In the genomic region with DNA sequence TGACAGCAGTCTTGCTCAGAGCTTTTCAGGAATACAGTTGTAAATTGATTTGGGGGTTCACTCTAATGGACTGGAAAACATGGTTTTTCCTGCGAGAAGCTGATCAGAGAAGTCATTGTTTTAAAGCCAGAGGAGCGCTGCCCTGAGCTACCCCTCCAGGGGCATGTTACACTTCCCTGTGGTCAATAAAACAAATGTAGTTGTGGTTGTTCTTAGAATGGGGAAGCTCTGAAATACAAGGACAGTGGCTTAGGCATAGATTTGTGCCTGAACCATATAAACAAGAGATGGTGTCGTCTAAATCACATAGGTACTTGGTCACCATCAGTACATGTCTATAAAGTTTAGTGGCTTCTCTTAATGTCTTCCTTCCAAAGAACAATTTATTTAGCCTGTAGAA, we compare ENCODE assay signal across 31 mouse cellular contexts.
"Had no signal": no experiment of that assay in that cellular context is flagged by ENCODE, and none has a peak within 500 bp of the region (broad histone marks: within the 10 kb centered on the region; RNA-seq: fewer than 3 reads in every experiment).

No protein-coding gene starts in this region.

- H3K27me3 ChIP-seq: liver, embryonic 12.5 days; liver, embryonic 15.5 days; midbrain, embryonic 15.5 days had no signal

- H3K27ac ChIP-seq: limb, embryonic 10.5 days; limb, embryonic 12.5 days; limb, embryonic 13.5 days; limb, embryonic 15.5 days; liver, embryonic 12.5 days; liver, embryonic 13.5 days; liver, embryonic 14.5 days; liver, embryonic 15.5 days; lung, embryonic 15.5 days; macrophage; midbrain, embryonic 12.5 days; midbrain, embryonic 13.5 days; midbrain, embryonic 15.5 days; neural tube, embryonic 12.5 days had no signal

- H3K4me1 ChIP-seq: liver, embryonic 12.5 days; liver, embryonic 13.5 days; liver, embryonic 15.5 days; lung, embryonic 15.5 days; megakaryocyte, embryonic 14.5 days had no signal

- H3K9me3 ChIP-seq: limb, embryonic 10.5 days; limb, embryonic 12.5 days; limb, embryonic 13.5 days; limb, embryonic 15.5 days; liver, embryonic 12.5 days; liver, embryonic 13.5 days; liver, embryonic 15.5 days; lung, embryonic 15.5 days; midbrain, embryonic 12.5 days; midbrain, embryonic 13.5 days; midbrain, embryonic 15.5 days; neural tube, embryonic 12.5 days had no signal

- DNase-seq: left cerebral cortex, postnatal 4 days; liver; liver, embryonic 13.5 days; liver, postnatal 0 days; lung, adult 18-20 months; lung, adult 2 months; lung, embryonic 14.5 days; lung, postnatal 10 days; lung, postnatal 14 days; lung, postnatal 36 days; lung, postnatal 4 days; midbrain, embryonic 14.5 days had no signal

- H3K9ac ChIP-seq: limb, embryonic 12.5 days; limb, embryonic 13.5 days; limb, embryonic 15.5 days; liver, embryonic 12.5 days; liver, embryonic 13.5 days; liver, embryonic 14.5 days; liver, embryonic 15.5 days; liver, postnatal 0 days; lung, embryonic 14.5 days; lung, embryonic 15.5 days; midbrain, embryonic 12.5 days; midbrain, embryonic 13.5 days; midbrain, embryonic 15.5 days; neural tube, embryonic 12.5 days had no signal

- H3K36me3 ChIP-seq: limb, embryonic 10.5 days; limb, embryonic 12.5 days; limb, embryonic 13.5 days; limb, embryonic 15.5 days; liver, embryonic 12.5 days; liver, embryonic 13.5 days; liver, embryonic 15.5 days; lung, embryonic 15.5 days; midbrain, embryonic 12.5 days; midbrain, embryonic 13.5 days; midbrain, embryonic 15.5 days; neural tube, embryonic 12.5 days had no signal

- H3K4me2 ChIP-seq: limb, embryonic 12.5 days; limb, embryonic 13.5 days; limb, embryonic 15.5 days; liver, embryonic 11.5 days; liver, embryonic 12.5 days; liver, embryonic 13.5 days; liver, embryonic 15.5 days; lung, embryonic 14.5 days; lung, embryonic 15.5 days; midbrain, embryonic 11.5 days; midbrain, embryonic 12.5 days; midbrain, embryonic 13.5 days; midbrain, embryonic 15.5 days; neural tube, embryonic 12.5 days had no signal

- ATAC-seq: liver, embryonic 12.5 days; liver, postnatal 0 days; lung, postnatal 0 days; midbrain, embryonic 13.5 days; midbrain, embryonic 15.5 days; midbrain, embryonic 16.5 days had no signal

- H3K4me3 ChIP-seq: limb, embryonic 10.5 days; limb, embryonic 12.5 days; limb, embryonic 13.5 days; limb, embryonic 15.5 days; liver, embryonic 12.5 days; liver, embryonic 13.5 days; liver, embryonic 15.5 days; lung, embryonic 15.5 days; megakaryocyte, embryonic 14.5 days; midbrain, embryonic 12.5 days; midbrain, embryonic 13.5 days; midbrain, embryonic 15.5 days; myocyte; neural tube, embryonic 12.5 days had no signal
